13 mouse cellular contexts compared by ENCODE assay signal in the genomic region with DNA sequence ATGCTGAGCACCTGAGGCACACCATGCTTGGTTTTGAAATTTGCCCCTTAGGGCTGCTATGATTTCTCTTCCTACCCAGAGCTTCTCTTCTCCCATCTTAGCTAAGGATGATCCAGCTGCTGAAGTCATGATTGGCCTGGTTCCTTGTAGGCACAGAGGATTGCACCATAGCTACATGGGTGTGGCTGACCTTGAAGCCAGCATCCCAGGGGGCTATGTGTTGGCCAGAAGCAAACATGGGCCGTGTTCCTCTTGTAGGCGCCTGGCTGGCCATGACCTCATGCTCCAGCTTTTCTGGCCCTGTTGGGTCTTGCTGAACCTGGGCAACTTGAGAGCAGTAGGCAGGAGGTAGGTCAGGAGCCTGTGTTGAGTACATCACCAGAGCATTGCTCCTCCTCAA. TPM values are rescaled to one million over a fixed set of nuclear protein-coding genes. Genes with fewer than 3 reads are reported as not detected.
DNase-seq lines count a peak whose midpoint lies in the region; TF ChIP-seq lines count a peak whose summit lies in the region.
"Had no signal": no experiment of that assay in that cellular context is flagged by ENCODE, and none has a peak within 500 bp of the region (broad histone marks: within the 10 kb centered on the region; RNA-seq: fewer than 3 reads in every experiment).

No protein-coding gene starts in this region.

- peak; percentile 27 for DNase-seq in kidney, adult 11 months
- no peak for DNase-seq in kidney, postnatal 14 days
- peak; percentile 78 for DNase-seq in 416B (ENCODE audit: low read depth)
- DNase-seq in gastrocnemius, adult 2 months = peak; percentile 90
- DNase-seq in heart, postnatal 36 days = peak; percentile 73 to 80
- no peak for DNase-seq in right cerebral cortex, adult 18-20 months
- DNase-seq in cerebellum, postnatal 14 days = no peak
- no peak for DNase-seq in neural tube, embryonic 10.5 days (ENCODE audit: extremely low spot score, low spot score)
- DNase-seq: cerebellum, adult 2 months; thymus, postnatal 36 days had no signal

- H3K4me3 ChIP-seq in gastrocnemius, adult 2 months = no peak overlapping the region
- H3K4me3 ChIP-seq: limb, embryonic 12.5 days; midbrain, embryonic 10.5 days had no signal

- H3K27ac ChIP-seq in gastrocnemius, adult 2 months = peak overlapping the region; percentile 86
- H3K27ac ChIP-seq: hindbrain, postnatal 0 days; limb, embryonic 12.5 days; midbrain, embryonic 10.5 days had no signal

- intact Hi-C loops in gastrocnemius, adult 2 months (cut with DNase I) = no loop called here
- intact Hi-C loops in heart, postnatal 36 days (cut with DNase I) = no loop called here

- no peak for TF ChIP-seq CTCF in gastrocnemius, adult 2 months (IDR thresholded peaks at IDR 0.05)

RNA-seq across cellular contexts. Expression of a gene that starts 23.3 kb away (rescaled TPM):
- total RNA-seq in gastrocnemius, adult 2 months (2021) = 10 to 100 TPM; 26.0 to 28.5 TPM
- 10 to 100 TPM; 73.4 to 79.7 TPM for total RNA-seq in heart, postnatal 36 days (2021)

RNA-seq across cellular contexts. Expression of a gene that starts 44.6 kb away (rescaled TPM):
- 1 to 10 TPM in 1 of 2 experiments, under 1 TPM in 1; 0.97 to 1.1 TPM for total RNA-seq in gastrocnemius, adult 2 months (2021)
- 1 to 10 TPM in 1 of 2 experiments, under 1 TPM in 1; 0.64 to 1.2 TPM for total RNA-seq in heart, postnatal 36 days (2021)

RNA-seq across cellular contexts. Expression of a gene that starts 56.3 kb away (rescaled TPM):
- 1 to 10 TPM; 5.6 to 6.3 TPM for total RNA-seq in gastrocnemius, adult 2 months (2021)
- 1 to 10 TPM; 6.5 TPM for total RNA-seq in heart, postnatal 36 days (2021)

Comparison
In these comparisons a context has a peak if more than half of its experiments do, and no peak if none do; other contexts are left out.
1. DNase-seq: peak in kidney, adult 11 months (single experiment), 416B (single experiment), gastrocnemius, adult 2 months (single experiment) and heart, postnatal 36 days (2 of 2); none in kidney, postnatal 14 days (single experiment), right cerebral cortex, adult 18-20 months (single experiment), cerebellum, postnatal 14 days (0 of 2) and neural tube, embryonic 10.5 days (single experiment).